Mouse (Mus musculus) E14TG2a.4 (cell line): Measurements from ENCODE around the gene Acad8.

ENCODE experiments used
- CTCF ChIP-seq: conservative IDR thresholded peaks from 2 replicates; pipeline ENCODE4 v1.5.1; 2014; ENCODE audit warnings: low read length
- POU5F1 ChIP-seq: IDR thresholded peaks from 2 replicates; pipeline ENCODE4 v1.6.1; 2014; ENCODE audit warnings: low read length, borderline replicate concordance

- no peak for TF ChIP-seq CTCF
- no peak for TF ChIP-seq POU5F1
These were observed 6.2 kb downstream of the Acad8 start for GRCm38 (mm10) chr9:26993118-26993517.
